Mouse (Mus musculus) thymus, postnatal 14 days (tissue): ENCODE results near the gene Sdk1.

ENCODE experiments used
- DNase-seq: peaks from one replicate; pipeline ENCODE4 v3.0.0; 2021

Sdk1 gene

DNA sequence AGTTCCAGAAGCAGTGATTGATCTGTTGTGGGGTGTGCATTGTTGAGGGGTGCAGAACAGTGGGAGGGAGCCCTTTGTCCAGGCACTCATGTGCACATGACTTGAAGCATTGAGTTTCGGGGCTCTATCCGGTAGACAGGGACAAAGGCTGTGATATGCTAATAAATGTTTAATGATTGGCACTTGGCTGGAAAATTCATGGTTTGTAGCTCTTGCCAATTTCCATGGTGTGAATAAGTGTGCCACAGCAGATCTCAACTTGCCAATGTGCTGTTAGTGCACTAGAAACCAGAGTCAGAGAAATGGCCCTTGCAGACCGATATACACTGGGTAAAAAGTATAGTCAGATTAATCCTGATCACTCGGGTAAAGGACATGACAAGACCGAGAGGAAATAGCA, 404.4 kb downstream of the Sdk1 start:
- no peak for DNase-seq

GRCm38 (mm10) chr5:141646621-141647020, 405.3 kb downstream of the Sdk1 start:
- no peak for DNase-seq

GRCm38 (mm10) chr5:141649831-141650375, 408.6 kb downstream of the Sdk1 start:
- no peak for DNase-seq

- DNase-seq: no peak
These were observed 410.5 kb downstream of the Sdk1 start for GRCm38 (mm10) chr5:141651690-141652377.

GRCm38 (mm10) chr5:141676371-141676770, 435.1 kb downstream of the Sdk1 start:
- DNase-seq: no peak

DNA sequence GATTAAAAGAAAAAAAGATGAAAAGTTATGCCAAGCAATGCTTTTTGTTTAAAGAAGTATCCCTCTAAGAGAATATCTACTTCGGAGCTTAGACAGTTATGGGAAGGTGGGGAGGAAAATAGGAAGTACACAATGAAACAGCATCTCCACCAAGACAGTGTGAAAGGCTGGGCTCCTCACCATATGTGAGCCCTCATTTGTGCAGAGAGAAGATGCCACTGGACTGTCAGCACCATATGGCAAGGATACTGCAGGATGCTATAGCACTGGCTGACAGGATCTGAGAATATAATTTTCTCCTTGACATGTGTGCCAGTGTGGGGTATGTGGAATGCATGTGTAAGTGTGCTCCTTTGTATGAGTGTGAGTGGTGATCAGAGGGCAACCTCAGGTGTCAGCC, 435.7 kb downstream of the Sdk1 start:
- no peak for DNase-seq

GRCm38 (mm10) chr5:141677841-141678240, 436.6 kb downstream of the Sdk1 start:
- no peak for DNase-seq

DNA sequence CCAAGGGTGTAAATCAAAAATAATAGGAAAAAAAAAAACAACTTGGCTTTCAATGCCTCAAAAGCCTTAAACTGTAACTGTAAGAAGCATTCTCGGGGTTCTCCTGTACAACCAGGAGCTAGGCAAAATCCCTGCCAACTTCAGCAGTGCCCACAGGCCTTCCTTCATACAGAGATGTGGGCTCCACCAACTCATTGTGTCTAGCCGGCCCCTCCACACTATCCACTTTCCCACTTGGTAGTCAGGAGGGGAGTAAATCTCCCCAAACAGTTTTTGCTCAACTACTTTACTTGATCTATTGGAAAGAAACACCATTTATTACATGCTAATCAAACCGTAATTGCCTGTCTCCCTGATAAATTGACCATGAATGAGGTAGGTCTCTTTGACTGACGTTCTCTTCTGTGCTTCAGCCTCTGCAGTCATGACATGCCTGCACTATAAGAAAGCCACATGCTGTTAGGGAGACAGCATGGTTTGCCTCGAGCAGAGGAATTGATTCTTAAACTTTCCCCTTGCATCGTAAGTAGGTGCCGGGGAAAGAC, 445.7 kb downstream of the Sdk1 start:
- no peak for DNase-seq

DNA sequence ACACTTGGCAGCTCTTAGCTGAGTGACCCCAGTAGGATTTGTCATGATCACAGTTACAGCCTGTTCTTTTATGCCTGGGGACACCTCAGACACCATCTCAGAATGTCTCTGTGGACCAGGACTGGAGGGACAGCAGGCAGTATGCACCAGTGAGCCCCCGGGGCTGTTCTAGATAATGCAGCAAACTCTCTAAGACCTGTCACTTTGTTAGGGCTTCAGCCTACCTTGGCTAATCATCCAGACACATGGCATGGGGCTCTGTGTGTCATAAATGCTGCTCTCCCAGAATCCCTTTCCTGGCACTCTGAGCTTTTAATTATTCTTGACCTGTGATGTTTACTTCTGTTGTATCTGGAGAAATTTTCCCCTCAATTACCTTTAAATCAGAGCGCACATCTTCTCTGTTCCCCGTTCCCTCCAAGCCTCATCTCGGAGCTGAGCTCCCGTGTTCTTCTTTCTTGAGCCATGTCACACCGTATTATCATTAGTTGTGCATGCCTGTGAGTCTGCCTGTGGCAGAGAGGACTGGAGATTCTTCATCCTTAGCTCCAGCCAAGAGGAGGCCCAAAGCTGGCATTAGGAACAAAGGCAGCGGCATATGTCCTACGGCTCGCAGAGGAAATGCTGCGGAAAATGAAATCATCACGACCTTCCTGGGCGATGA, 448.3 kb downstream of the Sdk1 start:
- no peak for DNase-seq

DNA sequence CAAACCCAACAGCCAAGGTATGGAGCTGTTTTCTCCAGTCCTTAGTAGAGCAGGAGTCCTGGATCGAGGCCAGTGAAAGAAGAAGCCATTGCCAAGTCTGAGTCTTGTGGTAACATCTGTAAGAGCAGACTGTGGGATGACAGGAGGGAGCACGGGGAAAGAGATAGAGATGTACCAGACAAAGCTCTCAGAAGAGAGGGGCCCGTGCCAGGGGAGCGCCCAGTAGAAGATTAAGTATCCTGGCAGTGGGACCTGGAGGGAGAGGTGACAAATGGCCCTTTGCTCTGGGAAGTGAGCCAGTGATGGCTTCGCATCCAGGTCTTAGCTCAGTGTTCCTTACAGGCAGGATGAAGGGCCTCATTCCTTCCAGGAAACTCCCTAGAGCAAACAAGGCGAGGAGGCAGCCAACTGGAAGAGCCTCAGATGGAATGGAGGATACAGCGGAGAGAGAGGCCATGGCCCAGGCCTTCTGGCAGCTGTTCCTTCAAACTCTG, 450.2 kb downstream of the Sdk1 start:
- DNase-seq: no peak

- DNase-seq: no peak
These were observed 452.4 kb downstream of the Sdk1 start for GRCm38 (mm10) chr5:141693716-141694115.

DNA sequence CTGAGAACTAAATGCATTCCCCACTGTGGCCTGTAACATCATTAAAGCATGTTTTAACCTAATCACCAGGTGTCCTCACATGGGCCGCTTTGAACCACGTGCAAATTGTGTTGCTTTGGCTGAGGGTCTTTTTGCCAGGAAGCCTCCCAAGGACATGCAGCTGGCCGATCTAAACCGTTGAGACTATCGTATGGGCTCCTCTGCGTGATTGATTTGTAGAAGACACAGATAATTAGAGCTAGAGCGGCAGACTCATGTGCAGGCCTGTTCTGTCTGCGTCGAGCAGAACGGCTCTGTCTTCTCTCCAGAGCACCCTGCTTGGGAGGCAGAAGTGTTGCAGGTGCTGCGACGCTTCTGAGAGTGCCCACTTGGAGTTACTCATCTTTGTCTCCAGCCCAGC, 453.6 kb downstream of the Sdk1 start:
- DNase-seq: no peak

DNA sequence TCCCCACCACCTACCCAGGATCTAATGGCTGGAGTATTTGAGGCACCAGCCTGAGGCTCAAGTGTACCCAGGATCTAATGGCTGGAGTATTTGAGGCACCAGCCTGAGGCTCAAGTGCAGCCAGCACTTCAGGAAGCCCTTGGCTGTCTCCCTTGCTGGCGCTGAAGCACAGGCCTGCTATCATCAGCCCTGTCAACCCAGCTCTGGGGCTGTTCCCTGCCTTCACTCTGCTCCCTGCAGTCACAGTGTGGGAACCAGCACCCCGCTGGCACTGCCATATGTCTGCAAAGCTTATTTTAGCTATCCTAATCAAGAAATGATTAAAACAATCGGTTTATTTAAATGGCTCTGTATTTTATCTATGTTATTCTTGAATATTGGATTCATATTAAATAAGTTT, 457.1 kb downstream of the Sdk1 start:
- no peak for DNase-seq

DNA sequence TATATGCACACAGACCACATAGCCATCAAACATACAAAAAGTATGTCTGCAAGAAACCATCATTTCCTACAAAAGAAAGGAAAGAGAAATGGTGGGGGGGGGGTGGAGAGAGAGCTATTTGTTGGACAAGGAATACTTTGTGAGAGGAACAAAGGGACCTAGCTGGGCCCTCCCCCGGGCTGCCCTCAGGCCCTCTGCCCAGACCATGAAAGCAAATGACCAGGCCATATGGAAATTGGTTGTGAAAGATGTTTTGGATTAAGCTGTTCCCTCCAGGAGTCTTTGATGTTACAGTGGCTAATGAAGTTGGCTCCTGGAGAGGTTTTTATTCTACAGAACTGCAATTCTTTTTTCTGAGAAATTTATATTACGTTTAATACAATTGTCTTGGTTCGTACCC, 479.5 kb downstream of the Sdk1 start:
- no peak for DNase-seq

DNA sequence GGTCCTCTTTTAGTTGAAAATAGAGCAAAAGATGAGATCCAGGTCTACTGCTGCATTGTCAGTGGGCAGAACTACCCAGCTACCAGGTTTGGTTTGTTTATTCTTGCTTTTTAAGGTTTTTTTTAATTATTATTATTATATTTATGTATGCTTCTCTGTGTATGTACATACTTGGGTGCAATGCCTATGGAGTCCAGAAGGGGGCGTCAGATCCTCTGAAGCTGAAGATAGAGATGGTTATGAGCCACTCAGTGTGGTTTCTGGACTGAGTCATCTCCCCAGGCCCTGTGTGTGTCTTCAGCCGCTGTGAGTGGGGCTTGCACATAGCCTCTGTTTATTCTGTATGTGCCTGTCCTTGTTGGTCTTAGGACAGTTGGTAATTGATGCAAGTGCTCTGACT, 486.7 kb downstream of the Sdk1 start:
- DNase-seq: no peak

- no peak for DNase-seq
These were observed 488.7 kb downstream of the Sdk1 start for GRCm38 (mm10) chr5:141730006-141730405.

- peak; percentile 9 for DNase-seq
These were observed 497.4 kb downstream of the Sdk1 start for GRCm38 (mm10) chr5:141738725-141739124.

GRCm38 (mm10) chr5:141748793-141749192, 507.5 kb downstream of the Sdk1 start:
- no peak for DNase-seq

- no peak for DNase-seq
These were observed 513.0 kb downstream of the Sdk1 start for GRCm38 (mm10) chr5:141754278-141754677.

- DNase-seq: no peak
These were observed 517.6 kb downstream of the Sdk1 start for GRCm38 (mm10) chr5:141758885-141759284.

DNA sequence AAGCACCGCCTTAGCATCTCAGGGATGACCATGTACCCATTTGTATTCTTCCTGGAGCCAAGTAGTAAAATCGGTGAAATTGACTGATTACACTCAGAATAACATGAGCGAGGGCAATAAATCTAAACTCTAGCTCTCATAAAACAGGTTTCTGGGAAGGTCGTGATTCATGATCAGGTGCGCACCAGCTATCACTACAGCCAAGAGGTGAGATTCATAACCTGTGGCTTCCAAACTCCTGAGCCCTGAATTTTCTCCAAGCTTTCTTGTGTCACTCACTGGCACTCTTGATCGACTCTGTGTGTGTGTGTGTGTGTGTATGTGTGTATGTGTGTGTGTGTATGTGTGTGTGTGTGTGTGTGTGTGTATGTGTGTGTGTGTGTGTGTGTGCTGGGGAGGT, 522.8 kb downstream of the Sdk1 start:
- DNase-seq: no peak

DNA sequence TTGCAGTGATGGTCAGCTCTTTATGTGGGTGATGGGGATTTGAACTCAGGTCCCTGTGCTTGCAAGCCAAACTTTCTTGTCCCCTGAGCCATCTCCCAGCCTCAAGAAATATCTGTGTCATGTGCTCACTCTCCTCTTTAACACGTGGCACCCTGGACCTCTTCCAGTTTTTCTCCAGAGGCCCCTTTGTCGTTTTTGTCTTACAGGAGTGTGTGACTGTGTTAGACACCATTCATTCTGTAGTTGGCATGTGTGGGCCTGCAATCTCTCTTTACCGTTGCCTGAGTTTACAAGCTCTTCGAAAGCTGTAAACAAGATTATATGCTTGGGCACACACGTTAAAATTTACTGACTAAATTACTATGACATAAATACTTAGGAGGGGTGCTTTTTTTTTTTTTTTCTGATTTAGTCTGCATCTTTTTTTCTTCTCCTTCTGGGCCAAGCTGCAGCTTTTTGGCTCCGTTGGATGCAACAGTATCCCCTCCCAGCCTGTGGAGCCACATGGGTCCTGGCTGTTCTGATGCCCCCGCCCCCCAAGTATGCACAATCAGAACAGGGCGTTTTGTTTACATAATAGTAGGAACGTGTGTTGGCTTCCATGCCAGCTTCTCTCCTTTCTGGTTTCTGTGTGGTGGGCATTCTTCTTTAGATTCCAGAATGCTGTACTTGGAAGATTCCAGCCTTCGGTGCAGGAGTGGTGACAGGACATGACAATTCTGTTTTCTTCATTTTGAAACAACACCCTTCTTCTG, 527.6 kb downstream of the Sdk1 start:
- DNase-seq: no peak

GRCm38 (mm10) chr5:141771516-141771915, 530.2 kb downstream of the Sdk1 start:
- DNase-seq: no peak
